Mouse (Mus musculus): ENCODE measurements around the gene Atp6v1g2. TPM values are rescaled to one million over a fixed set of nuclear protein-coding genes. Genes with fewer than 3 reads are reported as not detected.

Gene Atp6v1g2
- polyA plus RNA-seq, 1 experiment from 2014 or later = 3.7 TPM

- H3K27me3 ChIP-seq = no peaks in the 10 kb centered on the region
- POLR2A ChIA-PET = no interaction called here
- no peak for DNase-seq (ENCODE audit: low read depth, low spot score)
- TF ChIP-seq CTCF (IDR thresholded peaks at IDR 0.05) = no peak
- no peak for ATAC-seq
- in situ Hi-C loops (cut with MboI; ENCODE audit: low pct_unique_long_range_greater_than_20kb) = no loop called here
- CTCF ChIA-PET = interaction anchor here (0.8 to 1.2 kb wide), 3 partner anchors 15 to 28 kb away, joined by 3 read pairs; no protein-coding TSS in a partner anchor
Measured at GRCm38 (mm10) chr17:35193881-35194843, 39.3 kb upstream of the Atp6v1g2 start, which contains the start of gene Ltb. TSS of gene Ltb (plus strand) at chr17:35194439.

- no peak for DNase-seq (ENCODE audit: low read depth, low spot score)
- POLR2A ChIA-PET = no interaction called here
- in situ Hi-C loops (cut with MboI; ENCODE audit: low pct_unique_long_range_greater_than_20kb) = no loop called here
- H3K27me3 ChIP-seq = no peaks in the 10 kb centered on the region
- CTCF ChIA-PET = interaction anchor here (0.7 to 1.1 kb wide), 3 partner anchors 10 to 37 kb away, joined by 3 read pairs; no protein-coding TSS in a partner anchor
- TF ChIP-seq CTCF (IDR thresholded peaks at IDR 0.05) = no peak
- no peak for ATAC-seq
Measured at GRCm38 (mm10) chr17:35194844-35195630, 38.4 kb upstream of the Atp6v1g2 start.

- ChIA-PET POLR2A (no interaction called here), CTCF (interaction anchor here (0.7 to 1.1 kb wide), 2 partner anchors 11 to 36 kb away, joined by 3 read pairs; no protein-coding TSS in a partner anchor)
- TF ChIP-seq CTCF (IDR thresholded peaks at IDR 0.05) = peak; percentile 100
- in situ Hi-C loops (cut with MboI; ENCODE audit: low pct_unique_long_range_greater_than_20kb) = no loop called here
- peak; percentile 13 for DNase-seq (ENCODE audit: low read depth, low spot score)
- no peaks in the 10 kb centered on the region for H3K27me3 ChIP-seq
- peak; percentile 27 for ATAC-seq
Measured at GRCm38 (mm10) chr17:35195631-35196320, 37.7 kb upstream of the Atp6v1g2 start.

GRCm38 (mm10) chr17:35196321-35196641, 37.2 kb upstream of the Atp6v1g2 start:
- CTCF ChIA-PET = interaction anchor here (1.1 kb wide), 1 partner anchor 35 kb away, joined by 3 read pairs; no protein-coding TSS in a partner anchor
- POLR2A ChIA-PET = no interaction called here
- in situ Hi-C loops (cut with MboI; ENCODE audit: low pct_unique_long_range_greater_than_20kb) = no loop called here
- no peak for TF ChIP-seq CTCF (IDR thresholded peaks at IDR 0.05)
- no peaks in the 10 kb centered on the region for H3K27me3 ChIP-seq
- ATAC-seq = no peak
- DNase-seq (ENCODE audit: low read depth, low spot score) = no peak

- ChIA-PET CTCF (no interaction called here), POLR2A (interaction anchor here (0.6 kb wide), 1 partner anchor 33 kb away, joined by 3 read pairs; no protein-coding TSS in a partner anchor)
- no peak for DNase-seq (ENCODE audit: low read depth, low spot score)
- in situ Hi-C loops (cut with MboI; ENCODE audit: low pct_unique_long_range_greater_than_20kb) = no loop called here
- H3K27me3 ChIP-seq = no peaks in the 10 kb centered on the region
- TF ChIP-seq CTCF (IDR thresholded peaks at IDR 0.05) = no peak
- no peak for ATAC-seq
Measured at GRCm38 (mm10) chr17:35197126-35197525, 36.3 kb upstream of the Atp6v1g2 start.

GRCm38 (mm10) chr17:35198029-35198428, 35.4 kb upstream of the Atp6v1g2 start:
- ChIA-PET POLR2A (no interaction called here), CTCF (no interaction called here)
- no peaks in the 10 kb centered on the region for H3K27me3 ChIP-seq
- TF ChIP-seq CTCF (IDR thresholded peaks at IDR 0.05) = no peak
- DNase-seq (ENCODE audit: low read depth, low spot score) (no peak), ATAC-seq (no peak)
- in situ Hi-C loops (cut with MboI; ENCODE audit: low pct_unique_long_range_greater_than_20kb) = no loop called here

GRCm38 (mm10) chr17:35198946-35199345, 34.5 kb upstream of the Atp6v1g2 start:
- ATAC-seq (no peak), DNase-seq (ENCODE audit: low read depth, low spot score) (no peak)
- ChIA-PET POLR2A (no interaction called here), CTCF (interaction anchor here (0.6 kb wide), 1 partner anchor 30 kb away, joined by 3 read pairs; no protein-coding TSS in a partner anchor)
- H3K27me3 ChIP-seq = no peaks in the 10 kb centered on the region
- in situ Hi-C loops (cut with MboI; ENCODE audit: low pct_unique_long_range_greater_than_20kb) = no loop called here
- TF ChIP-seq CTCF (IDR thresholded peaks at IDR 0.05) = no peak

- DNase-seq (ENCODE audit: low read depth, low spot score) = no peak
- ChIA-PET POLR2A (no interaction called here), CTCF (no interaction called here)
- no peak for TF ChIP-seq CTCF (IDR thresholded peaks at IDR 0.05)
- in situ Hi-C loops (cut with MboI; ENCODE audit: low pct_unique_long_range_greater_than_20kb) = no loop called here
- no peak for ATAC-seq
- H3K27me3 ChIP-seq = no peaks in the 10 kb centered on the region
Measured at GRCm38 (mm10) chr17:35200398-35200797, 33.1 kb upstream of the Atp6v1g2 start.

- H3K27me3 ChIP-seq = no peaks in the 10 kb centered on the region
- ChIA-PET CTCF (interaction anchor here (1.0 kb wide), 1 partner anchor 11 kb away, joined by 3 read pairs; no protein-coding TSS in a partner anchor), POLR2A (no interaction called here)
- DNase-seq (ENCODE audit: low read depth, low spot score) (no peak), ATAC-seq (no peak)
- in situ Hi-C loops (cut with MboI; ENCODE audit: low pct_unique_long_range_greater_than_20kb) = no loop called here
- no peak for TF ChIP-seq CTCF (IDR thresholded peaks at IDR 0.05)
Measured at GRCm38 (mm10) chr17:35201128-35201527, 32.3 kb upstream of the Atp6v1g2 start.

GRCm38 (mm10) chr17:35201787-35202186, 31.7 kb upstream of the Atp6v1g2 start, which contains the start of gene Tnf:
TSS of gene Tnf (minus strand) at chr17:35202007.
- in situ Hi-C loops (cut with MboI; ENCODE audit: low pct_unique_long_range_greater_than_20kb) = no loop called here
- no peaks in the 10 kb centered on the region for H3K27me3 ChIP-seq
- ChIA-PET POLR2A (no interaction called here), CTCF (interaction anchor here (1.0 kb wide), 1 partner anchor 12 kb away, joined by 3 read pairs; no protein-coding TSS in a partner anchor)
- TF ChIP-seq CTCF (IDR thresholded peaks at IDR 0.05) = no peak
- ATAC-seq (no peak), DNase-seq (ENCODE audit: low read depth, low spot score) (no peak)

All from Patski (cell line).